Mouse (Mus musculus) R1 (cell line): ENCODE results near the gene Il21.

Source experiments
- DNase-seq: peaks from one replicate; pipeline ENCODE4 v3.0.0-alpha.2; 2018; ENCODE audit warnings: low read depth, low spot score

Il21 gene

GRCm38 (mm10) chr3:37191953-37192352 lies 40.5 kb downstream of the Il21 start:
- DNase-seq = no peak

- no peak for DNase-seq
Measured at GRCm38 (mm10) chr3:37185534-37185933, 46.9 kb downstream of the Il21 start.

- DNase-seq = no peak
Measured at GRCm38 (mm10) chr3:37182415-37183269, 49.8 kb downstream of the Il21 start.

- no peak for DNase-seq
Measured at GRCm38 (mm10) chr3:37181041-37181440, 51.4 kb downstream of the Il21 start.

- DNase-seq = peak; percentile 67
Measured at GRCm38 (mm10) chr3:37180039-37180743, 52.2 kb downstream of the Il21 start.

- DNase-seq = no peak
Measured at GRCm38 (mm10) chr3:37179472-37179871, 53.0 kb downstream of the Il21 start.

GRCm38 (mm10) chr3:37174711-37175572 lies 57.5 kb downstream of the Il21 start:
- no peak for DNase-seq

GRCm38 (mm10) chr3:37173285-37173684 lies 59.2 kb downstream of the Il21 start:
- DNase-seq = no peak
